Mouse (Mus musculus) cerebral cortex, adult 2 months (tissue): ENCODE data around the gene Eno3.

ENCODE experiments used
- WGBS: fragments of 180-500 bp; shearing (Covaris S2); methylation state at CpG from one replicate; pipeline ENCODE4 v1.1.7; 2018; 5-methylcytosine and 5-hydroxymethylcytosine counted together

Eno3 gene

GRCm38 (mm10) chr11:70657573-70657972 lies 571 bp downstream of the Eno3 start:
- 67% methylated on average over 6 of the region's 6 CpGs for WGBS

GRCm38 (mm10) chr11:70657991-70658390 lies 989 bp downstream of the Eno3 start:
- 73% methylated on average over 9 of the region's 9 CpGs for WGBS

GRCm38 (mm10) chr11:70658521-70658920 lies 1.5 kb downstream of the Eno3 start:
- 92% methylated on average over 5 of the region's 5 CpGs for WGBS

- 77% methylated on average over 8 of the region's 8 CpGs for WGBS
Measured at GRCm38 (mm10) chr11:70658942-70659341, 1.9 kb downstream of the Eno3 start.

- WGBS = 90% methylated on average over 8 of the region's 8 CpGs
Measured at GRCm38 (mm10) chr11:70660571-70660970, 3.6 kb downstream of the Eno3 start.

GRCm38 (mm10) chr11:70663101-70663500 lies 6.1 kb downstream of the Eno3 start:
- WGBS = 88% methylated on average over 8 of the region's 8 CpGs

GRCm38 (mm10) chr11:70663957-70664356 lies 7.0 kb downstream of the Eno3 start:
- WGBS = 79% methylated on average over 6 of the region's 6 CpGs

GRCm38 (mm10) chr11:70664741-70665140 lies 7.7 kb downstream of the Eno3 start:
- WGBS = 93% methylated on average over 9 of the region's 9 CpGs

GRCm38 (mm10) chr11:70666687-70667086 lies 9.7 kb downstream of the Eno3 start:
- 93% methylated on average over 8 of the region's 8 CpGs for WGBS

- 55% methylated on average over 14 of the region's 14 CpGs for WGBS
Measured at GRCm38 (mm10) chr11:70667271-70668150, 10.5 kb downstream of the Eno3 start.

- under 1% methylated on average over 15 of the region's 15 CpGs for WGBS
Measured at GRCm38 (mm10) chr11:70668335-70668770, 11.4 kb downstream of the Eno3 start.

GRCm38 (mm10) chr11:70668771-70669505 lies 11.9 kb downstream of the Eno3 start, which contains the start of gene Spag7:
TSS of gene Spag7 (minus strand) at chr11:70669416.
- WGBS = under 1% methylated on average over 44 of the region's 44 CpGs

GRCm38 (mm10) chr11:70669582-70670345 lies 12.8 kb downstream of the Eno3 start:
- WGBS = under 1% methylated on average over 31 of the region's 31 CpGs

GRCm38 (mm10) chr11:70670483-70670882 lies 13.5 kb downstream of the Eno3 start:
- WGBS = 30% methylated on average over 14 of the region's 14 CpGs

GRCm38 (mm10) chr11:70671333-70672047 lies 14.5 kb downstream of the Eno3 start:
- WGBS = 81% methylated on average over 16 of the region's 16 CpGs

- 63% methylated on average over 6 of the region's 6 CpGs for WGBS
Measured at GRCm38 (mm10) chr11:70674014-70674413, 17.0 kb downstream of the Eno3 start.

- WGBS = 62% methylated on average over 11 of the region's 11 CpGs
Measured at GRCm38 (mm10) chr11:70674501-70674900, 17.5 kb downstream of the Eno3 start.

GRCm38 (mm10) chr11:70678092-70678491 lies 21.1 kb downstream of the Eno3 start:
- 87% methylated on average over 9 of the region's 9 CpGs for WGBS

GRCm38 (mm10) chr11:70678576-70678975 lies 21.6 kb downstream of the Eno3 start:
- 93% methylated on average over 2 of the region's 2 CpGs for WGBS

GRCm38 (mm10) chr11:70679361-70679760 lies 22.4 kb downstream of the Eno3 start:
- 93% methylated on average over 8 of the region's 8 CpGs for WGBS

GRCm38 (mm10) chr11:70679894-70680293 lies 22.9 kb downstream of the Eno3 start:
- WGBS = 86% methylated on average over 8 of the region's 8 CpGs
